Mouse (Mus musculus) MEL (cell line): ENCODE measurements around the gene Gm9999. TPM values are rescaled to one million over a fixed set of nuclear protein-coding genes. Genes with fewer than 3 reads are reported as not detected.

Source experiments
- DNase-seq: peaks from one replicate; pipeline ENCODE4 v3.0.0; 2011; ENCODE audit warnings: low read depth, low spot score
- H3K27ac ChIP-seq: 2 replicates; pipeline ENCODE4 v1.5.1; 2012; ENCODE audit warnings: low read depth, mild to moderate bottlenecking, control low read depth, low read length, moderate library complexity; ENCODE audit not compliant: control insufficient read depth
- H3K27me3 ChIP-seq, 2 experiments: fragments of 150-350 bp in 1 of 2; sonication (generic) in 1 of 2; 2 replicates each; pipeline ENCODE4 v1.6.1; 2012; ENCODE audit warnings: low read length in 2 of 2, mild to moderate bottlenecking in 2 of 2, improper control_type of control experiment in 1 of 2, moderate library complexity in 1 of 2; ENCODE audit not compliant: insufficient read depth in 2 of 2, control insufficient read depth in 1 of 2
- H3K36me3 ChIP-seq, 2 experiments: 2 replicates each; pipeline ENCODE4 v1.6.1; 2012 to 2014; ENCODE audit warnings: low read length in 2 of 2, improper control_type of control experiment in 1 of 2, inconsistent platforms in 1 of 2, mild to moderate bottlenecking in 1 of 2; ENCODE audit not compliant: insufficient read depth in 2 of 2, control insufficient read depth in 1 of 2
- H3K4me1 ChIP-seq, 2 experiments: fragments of 150-350 bp in 1 of 2; sonication (generic) in 1 of 2; 2 replicates each; pipeline ENCODE4 v1.6.1; 2012; ENCODE audit warnings: low read length in 2 of 2, improper control_type of control experiment in 1 of 2, mild to moderate bottlenecking in 1 of 2; ENCODE audit not compliant: insufficient read depth in 2 of 2, control insufficient read depth in 1 of 2
- H3K4me3 ChIP-seq, 2 experiments: fragments of 150-350 bp in 1 of 2; sonication (generic) in 1 of 2; 2 replicates each; pipeline ENCODE4 v1.5.1; 2012; ENCODE audit warnings: low read depth in 2 of 2, low read length in 2 of 2, mild to moderate bottlenecking in 2 of 2, moderate library complexity in 2 of 2, control low read depth in 1 of 2, improper control_type of control experiment in 1 of 2; ENCODE audit not compliant: control insufficient read depth in 1 of 2, insufficient read depth in 1 of 2
- H3K79me2 ChIP-seq: 2 replicates; pipeline ENCODE4 v1.6.1; 2012; ENCODE audit warnings: mild to moderate bottlenecking, low read length, moderate library complexity; ENCODE audit not compliant: control insufficient read depth, poor library complexity, insufficient read depth
- H3K9ac ChIP-seq: 2 replicates; pipeline ENCODE4 v1.6.1; 2012; ENCODE audit warnings: low read depth, mild to moderate bottlenecking, control low read depth, low read length, moderate library complexity; ENCODE audit not compliant: control insufficient read depth, poor library complexity, severe bottlenecking
- H3K9me3 ChIP-seq: fragments of 150-350 bp; sonication (generic); replicated peaks from 2 replicates; pipeline ENCODE4 v1.6.1; 2012; ENCODE audit warnings: mild to moderate bottlenecking, low read length, improper control_type of control experiment, moderate library complexity; ENCODE audit not compliant: insufficient read depth
- BHLHE40 ChIP-seq: IDR thresholded peaks from 2 replicates; pipeline ENCODE4 v1.6.1; 2012; ENCODE audit warnings: low read depth, mild to moderate bottlenecking, inconsistent platforms, low read length, improper control_type of control experiment, borderline replicate concordance
- CHD2 ChIP-seq: IDR thresholded peaks from 2 replicates; pipeline ENCODE4 v1.6.1; 2011; ENCODE audit warnings: low read length, improper control_type of control experiment
- CTCF ChIP-seq, 3 experiments: IDR thresholded peaks in 2 of 3; conservative IDR thresholded peaks in 1 of 3; 2 replicates each; pipeline ENCODE4 v1.5.1; 2011 to 2012; ENCODE audit warnings: low read length in 3 of 3, low read depth in 2 of 3, mild to moderate bottlenecking in 2 of 3, improper control_type of control experiment in 1 of 3, inconsistent platforms in 1 of 3, mixed read lengths in 1 of 3, moderate library complexity in 1 of 3; ENCODE audit not compliant: control insufficient read depth in 1 of 3, insufficient read depth in 1 of 3, poor library complexity in 1 of 3, severe bottlenecking in 1 of 3
- EP300 ChIP-seq, 2 experiments: IDR thresholded peaks; 2 replicates each; pipeline ENCODE4 v1.6.1; 2011; ENCODE audit warnings: improper control_type of control experiment in 2 of 2, low read length in 2 of 2, low read depth in 1 of 2, mild to moderate bottlenecking in 1 of 2
- ETS1 ChIP-seq: IDR thresholded peaks from 2 replicates; pipeline ENCODE4 v1.6.1; 2012; ENCODE audit warnings: low read depth, mild to moderate bottlenecking, inconsistent platforms, low read length, improper control_type of control experiment, moderate library complexity
- GABPA ChIP-seq: IDR thresholded peaks from 2 replicates; pipeline ENCODE4 v1.6.1; 2012; ENCODE audit warnings: low read depth, mild to moderate bottlenecking, inconsistent platforms, low read length, improper control_type of control experiment, moderate library complexity
- GATA1 ChIP-seq: IDR thresholded peaks from 2 replicates; pipeline ENCODE4 v1.6.1; 2011; ENCODE audit warnings: low read depth, low read length, improper control_type of control experiment
- HCFC1 ChIP-seq: IDR thresholded peaks from 2 replicates; pipeline ENCODE4 v1.6.1; 2012; ENCODE audit warnings: low read depth, mild to moderate bottlenecking, inconsistent platforms, low read length, improper control_type of control experiment, moderate library complexity
- JUND ChIP-seq: IDR thresholded peaks from 2 replicates; pipeline ENCODE4 v1.6.1; 2011; ENCODE audit warnings: low read depth, mild to moderate bottlenecking, improper control_type of control experiment, low read length
- KAT2A ChIP-seq: conservative IDR thresholded peaks from 2 replicates; pipeline ENCODE4 v1.6.1; 2012; ENCODE audit warnings: low read depth, low read length, improper control_type of control experiment, inconsistent platforms
- MAFK ChIP-seq: IDR thresholded peaks from 2 replicates; pipeline ENCODE4 v1.6.1; 2011; ENCODE audit warnings: low read depth, mild to moderate bottlenecking, low read length, improper control_type of control experiment, borderline replicate concordance
- MAX ChIP-seq: IDR thresholded peaks from 2 replicates; pipeline ENCODE4 v1.6.1; 2011; ENCODE audit warnings: low read length, improper control_type of control experiment
- MAZ ChIP-seq: IDR thresholded peaks from 2 replicates; pipeline ENCODE4 v1.6.1; 2012; ENCODE audit warnings: low read depth, mild to moderate bottlenecking, inconsistent platforms, low read length, improper control_type of control experiment
- MEF2A ChIP-seq: IDR thresholded peaks from 2 replicates; pipeline ENCODE4 v1.6.1; 2014; ENCODE audit warnings: low read depth, mild to moderate bottlenecking, inconsistent platforms, low read length, improper control_type of control experiment; ENCODE audit not compliant: poor library complexity, insufficient replicate concordance, severe bottlenecking; ENCODE audit errors: extremely low read depth
- MXI1 ChIP-seq: IDR thresholded peaks from 2 replicates; pipeline ENCODE4 v1.6.1; 2011; ENCODE audit warnings: mild to moderate bottlenecking, low read depth, low read length, improper control_type of control experiment
- MYB ChIP-seq: IDR thresholded peaks from 2 replicates; pipeline ENCODE4 v1.6.1; 2011; ENCODE audit warnings: mild to moderate bottlenecking, low read depth, low read length, improper control_type of control experiment
- MYC ChIP-seq: IDR thresholded peaks from 2 replicates; pipeline ENCODE4 v1.6.1; 2011; ENCODE audit warnings: low read depth, mild to moderate bottlenecking, low read length, improper control_type of control experiment, moderate library complexity
- NELFE ChIP-seq: IDR thresholded peaks from 2 replicates; pipeline ENCODE4 v1.6.1; 2011; ENCODE audit warnings: low read depth, low read length, improper control_type of control experiment
- NRF1 ChIP-seq: IDR thresholded peaks from 2 replicates; pipeline ENCODE4 v1.6.1; 2014; ENCODE audit warnings: low read depth, mild to moderate bottlenecking, inconsistent platforms, low read length, improper control_type of control experiment, moderate library complexity; ENCODE audit not compliant: poor library complexity, insufficient read depth, severe bottlenecking
- POLR2A ChIP-seq, 2 experiments: IDR thresholded peaks; 2 replicates each; pipeline ENCODE4 v1.6.1; 2011 to 2012; ENCODE audit warnings: low read length in 2 of 2, mild to moderate bottlenecking in 2 of 2, control low read depth in 1 of 2, improper control_type of control experiment in 1 of 2, low read depth in 1 of 2, moderate library complexity in 1 of 2; ENCODE audit not compliant: control insufficient read depth in 1 of 2, insufficient read depth in 1 of 2, poor library complexity in 1 of 2
- POLR2AphosphoS2 ChIP-seq: IDR thresholded peaks from 2 replicates; pipeline ENCODE4 v1.6.1; 2011; ENCODE audit warnings: low read length, improper control_type of control experiment
- POLR2AphosphoS5 ChIP-seq: IDR thresholded peaks from 2 replicates; pipeline ENCODE4 v1.6.1; 2012; ENCODE audit warnings: low read depth, borderline replicate concordance, mild to moderate bottlenecking, inconsistent platforms, low read length, moderate library complexity, mixed read lengths
- RAD21 ChIP-seq: IDR thresholded peaks from 2 replicates; pipeline ENCODE4 v1.6.1; 2011; ENCODE audit warnings: mild to moderate bottlenecking, low read depth, low read length, improper control_type of control experiment
- RCOR1 ChIP-seq: IDR thresholded peaks from 2 replicates; pipeline ENCODE4 v1.6.1; 2012; ENCODE audit warnings: low read depth, mild to moderate bottlenecking, inconsistent platforms, low read length, improper control_type of control experiment
- SIN3A ChIP-seq: IDR thresholded peaks from 2 replicates; pipeline ENCODE4 v1.6.1; 2012; ENCODE audit warnings: low read length, improper control_type of control experiment, inconsistent platforms
- SMC3 ChIP-seq: IDR thresholded peaks from 2 replicates; pipeline ENCODE4 v1.6.1; 2011; ENCODE audit warnings: low read depth, low read length, improper control_type of control experiment
- TAL1 ChIP-seq: IDR thresholded peaks from 2 replicates; pipeline ENCODE4 v1.6.1; 2012; ENCODE audit warnings: mild to moderate bottlenecking, inconsistent platforms, low read length, moderate library complexity, mixed read lengths
- TBP ChIP-seq: IDR thresholded peaks from 2 replicates; pipeline ENCODE4 v1.8.0; 2011; ENCODE audit warnings: low read depth, low read length, improper control_type of control experiment
- TCF12 ChIP-seq: IDR thresholded peaks from 2 replicates; pipeline ENCODE4 v1.6.1; 2014; ENCODE audit warnings: low read depth, mild to moderate bottlenecking, inconsistent platforms, low read length, improper control_type of control experiment, moderate library complexity
- UBTF ChIP-seq: IDR thresholded peaks from 2 replicates; pipeline ENCODE4 v1.6.1; 2012; ENCODE audit warnings: low read depth, mild to moderate bottlenecking, inconsistent platforms, low read length, improper control_type of control experiment, moderate library complexity, borderline replicate concordance; ENCODE audit not compliant: insufficient read depth
- USF1 ChIP-seq: IDR thresholded peaks from 2 replicates; pipeline ENCODE4 v1.6.1; 2014; ENCODE audit warnings: low read depth, mild to moderate bottlenecking, inconsistent platforms, low read length, improper control_type of control experiment, moderate library complexity
- USF2 ChIP-seq, 2 experiments: IDR thresholded peaks; 2 replicates each; pipeline ENCODE4 v1.6.1; 2011 to 2012; ENCODE audit warnings: improper control_type of control experiment in 2 of 2, low read length in 2 of 2, borderline replicate concordance in 1 of 2, inconsistent platforms in 1 of 2, low read depth in 1 of 2, mild to moderate bottlenecking in 1 of 2; ENCODE audit not compliant: insufficient read depth in 1 of 2
- ZC3H11A ChIP-seq: IDR thresholded peaks from 2 replicates; pipeline ENCODE4 v1.6.1; 2012; ENCODE audit warnings: low read depth, mild to moderate bottlenecking, inconsistent platforms, low read length, improper control_type of control experiment
- ZKSCAN1 ChIP-seq: IDR thresholded peaks from 2 replicates; pipeline ENCODE4 v1.6.1; 2012; ENCODE audit warnings: low read depth, mild to moderate bottlenecking, inconsistent platforms, low read length, improper control_type of control experiment, moderate library complexity
- ZMIZ1 ChIP-seq: IDR thresholded peaks from 2 replicates; pipeline ENCODE4 v1.6.1; 2012; ENCODE audit warnings: low read depth, mild to moderate bottlenecking, inconsistent platforms, low read length, improper control_type of control experiment, moderate library complexity
- ZNF384 ChIP-seq: IDR thresholded peaks from 2 replicates; pipeline ENCODE4 v1.6.1; 2012; ENCODE audit warnings: low read depth, mild to moderate bottlenecking, inconsistent platforms, low read length, improper control_type of control experiment
- polyA plus RNA-seq, 2 experiments: library from polyadenylated mRNA; stranded (reverse) in 1 of 2; unstranded in 1 of 2; fragments of >175 nt in 1 of 2; fragments of >200 nt in 1 of 2; gene quantifications; 2 replicates each; pipeline versions ENCODE4 v1.2.1 to v1.2.4; 2012; ENCODE audit warnings: low replicate concordance in 2 of 2, low read depth in 1 of 2; ENCODE audit not compliant: insufficient read length in 2 of 2, insufficient read depth in 1 of 2, missing spikeins in 1 of 2
- total RNA-seq: library from RNA; depleted of rRNA; stranded (reverse); fragments of 300-350 nt; gene quantifications from 2 replicates; pipeline ENCODE4 v1.2.3, GENCODE M21; 2012

The Gm9999 gene
- total and polyA plus RNA-seq, 3 experiments, result not detected

- Histone ChIP-seq H3K27ac (no peak overlapping the region), H3K27me3 (no peaks in the 10 kb centered on the region), H3K79me2 (no peaks in the 10 kb centered on the region), H3K4me1 (no peaks in the 10 kb centered on the region), H3K9me3 (no peaks in the 10 kb centered on the region), H3K4me3 (no peak overlapping the region), H3K36me3 (peaks cover 0 to 2% of the 10 kb centered on the region in 2 experiments; a peak in 2 of 4 replicates), H3K9ac (no peak overlapping the region)
- DNase-seq, result peak; percentile 65
- TF ChIP-seq ZKSCAN1 (no peak), USF1 (no peak), MEF2A (no peak), POLR2AphosphoS2 (no peak), SIN3A (no peak), MAX (no peak), GATA1 (no peak), ZC3H11A (peak; percentile 27; the same call in 1 of the 2 replicates), MAZ (no peak), NELFE (no peak), UBTF (no peak), POLR2A (IDR thresholded peaks at IDR 0.05; ENCODE audit: control insufficient read depth in 1 of 2, insufficient read depth in 1 of 2, low read depth in 1 of 2, low read length in 2 of 2, poor library complexity in 1 of 2) (no peak), GABPA (no peak), MXI1 (no peak), EP300 (IDR thresholded peaks at IDR 0.05; ENCODE audit: low read depth in 1 of 2, low read length in 2 of 2) (no peak), TBP (no peak), NRF1 (no peak), RCOR1 (no peak), TAL1 (no peak), USF2 (IDR thresholded peaks at IDR 0.05; ENCODE audit: borderline replicate concordance in 1 of 2, insufficient read depth in 1 of 2, low read depth in 1 of 2, low read length in 2 of 2) (no peak), KAT2A (no peak), TCF12 (no peak), ZMIZ1 (no peak), MAFK (no peak), CTCF (IDR thresholded peaks at IDR 0.05 in 2 of 3, conservative IDR thresholded peaks at IDR 0.05 in 1 of 3; ENCODE audit: control insufficient read depth in 1 of 3, insufficient read depth in 1 of 3, low read depth in 2 of 3, low read length in 3 of 3, poor library complexity in 1 of 3, severe bottlenecking in 1 of 3) (peak; percentile 16 to 71 (median 47); a peak in 4 of 6 replicates), CHD2 (no peak), HCFC1 (no peak), MYC (no peak), ETS1 (no peak), ZNF384 (no peak), SMC3 (peak; percentile 75), BHLHE40 (no peak), RAD21 (peak; percentile 60), MYB (no peak), JUND (no peak), POLR2AphosphoS5 (no peak)
Measured at GRCm38 (mm10) chr7:46935847-46936246, 47.5 kb upstream of the Gm9999 start.
